Mouse (Mus musculus) intestine, embryonic 14.5 days (tissue): Measurements from ENCODE around the gene Hpf1. TPM values are rescaled to one million over a fixed set of nuclear protein-coding genes. Genes with fewer than 3 reads are reported as not detected.

Source experiments
- ATAC-seq: fragments of 200-750 bp; cut with Nextera tagmentation; replicated peaks from 2 replicates; pipeline ENCODE4 v1.8.0; 2017; ENCODE audit warnings: low read depth, moderate number of reproducible peaks, moderate TSS enrichment, moderate library complexity; ENCODE audit not compliant: low FRiP score, low TSS enrichment
- DNase-seq: peaks from one replicate; pipeline ENCODE4 v3.0.0-alpha.2; 2018; ENCODE audit warnings: low spot score
- H3K27ac ChIP-seq: fragments of 300-500 bp; sonication (generic); 2 replicates; pipeline ENCODE4 v1.5.1; 2014; ENCODE audit warnings: low read depth, mild to moderate bottlenecking, control low read depth
- H3K27me3 ChIP-seq: fragments of 300-500 bp; sonication (generic); replicated peaks from 2 replicates; pipeline ENCODE4 v1.6.1; 2014; ENCODE audit warnings: low read length, control low read depth; ENCODE audit not compliant: control insufficient read depth, insufficient read depth
- H3K36me3 ChIP-seq: fragments of 300-500 bp; sonication (generic); 2 replicates; pipeline ENCODE4 v1.6.1; 2014; ENCODE audit warnings: low read length, control low read depth; ENCODE audit not compliant: control insufficient read depth, insufficient read depth
- H3K4me1 ChIP-seq: fragments of 300-500 bp; sonication (generic); replicated peaks from 2 replicates; pipeline ENCODE4 v1.6.1; 2014; ENCODE audit warnings: low read length, control low read depth, mixed read lengths; ENCODE audit not compliant: control insufficient read depth, insufficient read depth
- H3K4me2 ChIP-seq: fragments of 300-500 bp; sonication (generic); 2 replicates; pipeline ENCODE4 v1.6.1; 2014; ENCODE audit warnings: low read length
- H3K4me3 ChIP-seq: fragments of 300-500 bp; sonication (generic); 2 replicates; pipeline ENCODE4 v1.5.1; 2014; ENCODE audit warnings: low read depth, low read length, control low read depth, mixed read lengths
- H3K9ac ChIP-seq: fragments of 300-500 bp; sonication (generic); 2 replicates; pipeline ENCODE4 v1.6.1; 2014; ENCODE audit warnings: mild to moderate bottlenecking, low read length
- H3K9me3 ChIP-seq: fragments of 300-500 bp; sonication (generic); 2 replicates; pipeline ENCODE4 v1.6.1; 2016; ENCODE audit warnings: low read length, control low read depth; ENCODE audit not compliant: control insufficient read depth
- WGBS: fragments of 180-500 bp; shearing (Covaris S2); extraction: QIAGEN DNeasy Blood & Tissue Kit; methylation state at CpG from one replicate; pipeline ENCODE4 v1.1.7; 2014; 5-methylcytosine and 5-hydroxymethylcytosine counted together
- polyA plus RNA-seq: library from polyadenylated mRNA; unstranded; fragments of >200 nt; fragmentation: Nextera tagmentation; extraction: Ambion mirVana; gene quantifications from 2 replicates; pipeline ENCODE4 v1.2.1, GENCODE M21; 2014

Hpf1 gene
- polyA plus RNA-seq, 1 experiment from 2014 or later: 91.1 TPM

DNA sequence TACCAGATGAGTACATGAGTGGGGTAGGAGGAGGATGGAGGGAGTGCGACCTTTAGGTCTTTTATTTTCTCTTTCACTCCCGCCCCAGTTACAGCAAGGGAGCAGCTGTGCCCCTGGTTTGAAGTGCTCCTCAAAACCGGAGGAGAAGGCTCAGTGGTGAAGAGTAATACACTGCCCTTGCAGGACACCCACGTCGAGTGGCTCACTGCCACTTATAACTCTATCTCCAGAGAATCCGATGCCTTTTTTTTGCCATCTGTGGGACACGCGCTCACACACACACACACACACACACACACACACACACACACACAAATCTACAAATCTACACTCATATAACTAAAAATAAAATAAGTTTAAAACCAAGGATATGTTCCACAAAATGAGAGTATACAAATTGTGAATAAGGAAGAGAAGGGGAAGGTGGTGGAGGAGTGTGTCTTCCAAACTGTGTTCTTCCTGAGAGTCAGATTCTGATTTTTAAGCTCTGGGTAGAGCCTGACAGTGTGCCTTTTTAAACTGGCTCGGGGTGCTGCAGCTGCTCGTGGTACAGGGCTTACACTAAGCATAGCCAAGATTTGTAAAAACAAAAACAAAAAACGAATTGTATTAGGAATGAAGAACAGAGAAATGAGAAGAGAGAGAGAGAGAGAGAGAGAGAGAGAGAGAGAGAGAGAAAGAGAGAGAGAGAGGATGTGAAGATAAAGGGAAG, 931 bp upstream of the Hpf1 start:
- DNase-seq: no peak
- H3K27me3 ChIP-seq: no peaks in the 10 kb centered on the region
- 86% methylated on average over 11 of the region's 11 CpGs for WGBS
- H3K4me2 ChIP-seq: peak overlapping the region; percentile 68
- H3K4me1 ChIP-seq: peaks cover 11% of the 10 kb centered on the region
- H3K27ac ChIP-seq: no peak overlapping the region
- H3K4me3 ChIP-seq: no peak overlapping the region
- H3K9ac ChIP-seq: no peak overlapping the region
- peaks cover 6% of the 10 kb centered on the region; the same call in 1 of the 2 replicates for H3K36me3 ChIP-seq
- no peak for ATAC-seq
- H3K9me3 ChIP-seq: no peaks in the 10 kb centered on the region

DNA sequence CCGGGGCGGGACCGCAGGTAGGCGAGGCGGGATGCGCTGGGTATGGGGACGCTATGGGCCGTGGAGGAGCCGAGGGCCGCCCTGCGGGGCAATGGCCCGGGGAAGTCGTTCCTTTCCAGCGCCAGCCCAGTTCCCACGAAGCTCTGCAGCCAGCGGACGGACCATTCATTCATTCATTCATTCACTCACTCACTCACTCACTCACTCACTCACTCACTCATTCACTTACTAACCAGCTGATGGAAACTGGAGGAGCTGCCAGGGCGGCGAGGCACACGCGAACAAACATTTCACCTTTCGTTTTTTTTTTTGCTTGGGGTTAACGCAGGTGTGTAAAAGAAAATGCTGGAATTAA, 279 bp downstream of the Hpf1 start:
- WGBS: 1% methylated on average over 23 of the region's 23 CpGs
- H3K27me3 ChIP-seq: no peaks in the 10 kb centered on the region
- DNase-seq (no peak), ATAC-seq (no peak)
- peak overlapping the region; percentile 70 for H3K9ac ChIP-seq
- H3K27ac ChIP-seq: no peak overlapping the region
- peaks cover 11% of the 10 kb centered on the region for H3K4me1 ChIP-seq
- H3K36me3 ChIP-seq: peaks cover 12% of the 10 kb centered on the region; the same call in 1 of the 2 replicates
- peak overlapping the region; percentile 63 for H3K4me3 ChIP-seq
- H3K9me3 ChIP-seq: no peaks in the 10 kb centered on the region
- peak overlapping the region; percentile 68 for H3K4me2 ChIP-seq

DNA sequence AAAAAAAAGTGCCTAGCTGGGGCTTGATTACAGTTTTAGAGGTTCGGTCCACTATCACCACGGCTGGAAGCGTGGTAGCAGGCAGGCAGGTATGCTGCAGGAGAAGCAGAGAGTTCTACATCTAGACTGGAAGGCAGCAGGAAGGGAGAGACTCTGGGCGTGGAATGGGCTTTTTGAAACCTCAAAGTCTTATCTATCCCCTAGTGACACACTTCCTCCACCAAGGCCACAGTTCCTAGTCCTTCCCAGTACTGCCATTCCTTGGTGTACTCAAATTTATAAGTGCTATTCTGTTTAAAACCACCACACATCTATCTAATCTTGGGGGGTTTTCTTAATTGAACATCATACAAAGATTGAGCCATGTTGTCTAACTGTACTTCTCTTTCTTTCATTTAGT, 1.5 kb downstream of the Hpf1 start:
- Histone ChIP-seq H3K4me2 (no peak overlapping the region), H3K36me3 (peaks cover 21% of the 10 kb centered on the region), H3K27ac (no peak overlapping the region), H3K9me3 (no peaks in the 10 kb centered on the region), H3K4me1 (peaks cover 11% of the 10 kb centered on the region), H3K27me3 (no peaks in the 10 kb centered on the region), H3K4me3 (no peak overlapping the region), H3K9ac (no peak overlapping the region)
- WGBS: 91% methylated on average over 4 of the region's 4 CpGs
- ATAC-seq (no peak), DNase-seq (no peak)

DNA sequence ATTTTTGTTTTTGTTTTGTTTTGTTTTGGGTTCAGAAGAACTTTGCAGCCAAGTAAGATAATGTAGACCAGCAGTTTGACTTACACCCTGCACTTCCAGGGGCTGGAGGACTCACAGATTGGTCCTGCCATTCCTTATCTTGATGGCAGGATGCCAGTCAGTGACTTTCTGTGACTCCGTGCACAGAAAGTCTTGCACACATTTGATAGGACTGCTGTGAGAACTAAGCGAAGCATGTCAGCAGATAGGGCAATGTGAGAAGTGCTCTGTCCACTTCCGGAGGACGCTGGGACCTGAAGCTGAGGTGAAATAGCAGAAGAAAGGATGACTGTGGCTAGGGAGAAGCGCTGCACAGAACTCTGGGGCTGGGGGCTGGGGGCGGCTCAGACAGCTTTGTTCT, 5.7 kb downstream of the Hpf1 start:
- H3K4me1 ChIP-seq: peaks cover 9% of the 10 kb centered on the region
- no peak overlapping the region for H3K4me3 ChIP-seq
- DNase-seq (no peak), ATAC-seq (no peak)
- no peaks in the 10 kb centered on the region for H3K27me3 ChIP-seq
- H3K4me2 ChIP-seq: no peak overlapping the region
- H3K9me3 ChIP-seq: no peaks in the 10 kb centered on the region
- no peak overlapping the region for H3K9ac ChIP-seq
- 86% methylated on average over 6 of the region's 6 CpGs for WGBS
- H3K36me3 ChIP-seq: peaks cover 34% of the 10 kb centered on the region
- H3K27ac ChIP-seq: no peak overlapping the region

DNA sequence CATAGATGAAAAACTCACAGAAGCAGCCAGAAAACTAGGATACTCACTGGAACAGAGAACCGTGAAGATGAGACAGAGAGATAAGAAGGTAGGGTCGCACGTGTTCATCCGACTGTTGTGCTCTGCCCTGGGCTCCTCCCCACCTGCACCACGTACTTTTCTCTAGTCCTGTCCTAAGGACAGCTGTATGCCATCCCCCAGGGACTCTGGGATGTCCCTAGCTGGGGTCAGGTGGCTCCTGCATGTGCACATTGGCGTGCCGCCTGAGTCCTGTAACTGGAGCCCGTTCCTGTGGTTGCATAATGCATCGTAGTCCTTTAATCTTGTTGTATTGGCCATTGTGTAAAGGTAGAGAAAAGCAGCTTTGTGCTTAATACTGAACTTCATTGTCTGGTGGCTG, 9.9 kb downstream of the Hpf1 start:
- Histone ChIP-seq H3K9ac (no peak overlapping the region), H3K27me3 (no peaks in the 10 kb centered on the region), H3K4me2 (no peak overlapping the region), H3K4me1 (no peaks in the 10 kb centered on the region), H3K36me3 (peaks cover 42% of the 10 kb centered on the region), H3K9me3 (no peaks in the 10 kb centered on the region), H3K27ac (no peak overlapping the region), H3K4me3 (no peak overlapping the region)
- DNase-seq: no peak
- WGBS: 85% methylated on average over 9 of the region's 9 CpGs
- no peak for ATAC-seq

DNA sequence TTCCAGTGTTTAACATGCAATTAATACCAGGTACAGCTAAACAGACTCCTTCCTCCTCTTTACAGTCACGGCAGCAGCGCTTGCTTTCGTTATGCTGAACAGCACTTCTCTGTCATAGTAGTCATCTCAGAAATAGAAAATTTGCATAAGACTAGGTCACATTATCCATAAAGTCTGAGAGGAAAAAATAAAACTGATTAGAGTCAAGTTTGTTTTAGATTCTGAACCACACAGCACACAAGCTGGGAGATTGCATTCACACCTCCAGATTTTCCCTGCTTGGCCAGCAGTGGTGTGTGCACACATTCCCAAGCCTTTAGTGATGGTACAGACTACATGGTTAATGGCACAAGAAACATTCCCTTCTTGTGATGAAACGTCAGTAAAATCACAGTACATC, 21.9 kb downstream of the Hpf1 start:
- Histone ChIP-seq H3K4me2 (no peak overlapping the region), H3K9me3 (no peaks in the 10 kb centered on the region), H3K36me3 (peaks cover 22% of the 10 kb centered on the region; the same call in 1 of the 2 replicates), H3K4me3 (no peak overlapping the region), H3K27me3 (no peaks in the 10 kb centered on the region), H3K27ac (no peak overlapping the region), H3K4me1 (no peaks in the 10 kb centered on the region), H3K9ac (no peak overlapping the region)
- 75% methylated on average over 4 of the region's 4 CpGs for WGBS
- ATAC-seq (no peak), DNase-seq (no peak)

DNA sequence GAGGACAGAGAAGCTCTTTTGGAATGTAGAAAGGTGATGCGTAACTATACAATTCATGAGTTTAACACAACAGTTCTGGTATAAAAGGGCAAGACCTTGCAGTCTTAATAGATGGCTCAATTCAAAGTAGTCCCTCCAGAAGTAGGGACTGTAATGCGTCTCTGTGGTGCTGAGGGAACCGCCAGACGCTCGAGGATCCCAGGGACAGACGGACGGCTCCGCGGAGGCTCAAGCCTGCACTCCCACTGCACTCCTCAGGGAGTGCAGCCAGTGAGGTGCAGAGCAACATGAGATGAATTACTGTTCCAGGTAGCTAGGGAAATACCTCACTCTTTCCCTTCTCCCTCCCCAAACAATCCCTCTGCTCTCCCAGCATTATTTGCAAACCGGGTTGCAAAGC, 22.3 kb downstream of the Hpf1 start:
- H3K9ac ChIP-seq: no peak overlapping the region
- no peak overlapping the region for H3K4me3 ChIP-seq
- ATAC-seq: no peak
- H3K4me1 ChIP-seq: no peaks in the 10 kb centered on the region
- H3K9me3 ChIP-seq: no peaks in the 10 kb centered on the region
- no peak for DNase-seq
- H3K4me2 ChIP-seq: no peak overlapping the region
- H3K27me3 ChIP-seq: no peaks in the 10 kb centered on the region
- H3K36me3 ChIP-seq: peaks cover 21% of the 10 kb centered on the region; the same call in 1 of the 2 replicates
- WGBS: 47% methylated on average over 10 of the region's 10 CpGs
- no peak overlapping the region for H3K27ac ChIP-seq

DNA sequence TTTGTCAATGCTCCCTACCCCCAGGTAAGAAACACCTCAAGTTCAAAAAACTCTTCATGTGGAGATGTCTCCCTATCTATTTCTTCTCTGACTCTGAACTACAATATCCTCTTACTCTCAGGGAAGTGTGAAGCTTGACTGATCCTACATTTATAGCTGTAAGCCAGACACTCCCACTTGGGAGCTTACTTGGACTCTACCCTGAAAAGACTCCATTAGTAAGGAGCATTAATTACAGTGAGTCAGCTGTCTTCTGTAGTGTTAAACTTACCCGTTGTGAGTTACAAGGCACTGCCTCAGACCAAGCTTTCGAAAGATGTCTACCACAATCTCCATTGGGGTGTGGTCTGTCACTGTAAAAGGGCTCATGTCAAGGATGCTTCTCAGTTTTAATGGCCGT, 28.9 kb downstream of the Hpf1 start:
- Histone ChIP-seq H3K27ac (no peak overlapping the region), H3K36me3 (0 out of 2 replicates have a peak, but pooled peaks cover 7% of the 10 kb centered on the region), H3K9me3 (no peaks in the 10 kb centered on the region), H3K4me3 (no peak overlapping the region), H3K4me1 (no peaks in the 10 kb centered on the region), H3K9ac (no peak overlapping the region), H3K27me3 (no peaks in the 10 kb centered on the region), H3K4me2 (no peak overlapping the region)
- ATAC-seq (no peak), DNase-seq (no peak)
- WGBS: 84% methylated on average over 3 of the region's 3 CpGs

DNA sequence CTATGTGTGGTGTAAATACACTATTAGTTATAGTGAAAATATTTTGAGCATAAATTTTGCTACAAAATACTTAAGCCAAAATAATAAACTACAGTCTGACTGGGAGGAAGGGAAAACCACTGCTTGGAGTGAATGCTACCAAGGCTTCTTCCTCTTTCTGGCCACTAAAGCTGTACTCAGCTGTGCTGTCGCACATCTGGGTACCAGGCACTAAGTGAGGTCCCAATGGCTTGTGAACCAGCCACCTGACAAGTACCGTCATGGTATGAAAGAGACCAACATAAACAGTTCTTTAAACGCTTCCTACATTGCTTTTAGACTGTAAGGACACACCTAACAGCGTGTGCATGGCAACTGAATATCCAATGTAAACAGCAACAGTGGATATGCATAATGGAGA, 30.0 kb downstream of the Hpf1 start:
- WGBS: 78% methylated on average over 4 of the region's 4 CpGs

More for the DNA sequence above, 30.0 kb downstream of the Hpf1 start:
- no peak for DNase-seq
- no peak overlapping the region for H3K27ac ChIP-seq
- H3K4me3 ChIP-seq: no peak overlapping the region
- H3K36me3 ChIP-seq: 0 out of 2 replicates have a peak, but pooled peaks cover 7% of the 10 kb centered on the region
- no peaks in the 10 kb centered on the region for H3K27me3 ChIP-seq
- no peak overlapping the region for H3K4me2 ChIP-seq
- no peaks in the 10 kb centered on the region for H3K4me1 ChIP-seq
- no peak for ATAC-seq
- H3K9ac ChIP-seq: no peak overlapping the region
- no peaks in the 10 kb centered on the region for H3K9me3 ChIP-seq
